Mouse (Mus musculus) right cerebral cortex, postnatal 25 days (tissue): Measurements from ENCODE around the gene Mapk12.

ENCODE experiments used
- DNase-seq: peaks from one replicate; pipeline ENCODE4 v3.0.0; 2022

The Mapk12 gene

GRCm38 (mm10) chr15:89170102-89170501 lies 29.6 kb upstream of the Mapk12 start:
- DNase-seq: no peak

GRCm38 (mm10) chr15:89169431-89169830 lies 28.9 kb upstream of the Mapk12 start:
- peak; percentile 73 for DNase-seq

GRCm38 (mm10) chr15:89168922-89169321 lies 28.4 kb upstream of the Mapk12 start:
- DNase-seq: no peak

- DNase-seq: no peak
Observed at GRCm38 (mm10) chr15:89165478-89165877, 25.0 kb upstream of the Mapk12 start.

GRCm38 (mm10) chr15:89161397-89161796 lies 20.9 kb upstream of the Mapk12 start:
- DNase-seq: no peak

- DNase-seq: no peak
Observed at GRCm38 (mm10) chr15:89158516-89158915, 18.0 kb upstream of the Mapk12 start.

GRCm38 (mm10) chr15:89157954-89158353 lies 17.5 kb upstream of the Mapk12 start:
- DNase-seq: no peak

- DNase-seq: no peak
Observed at GRCm38 (mm10) chr15:89152312-89152711, 11.8 kb upstream of the Mapk12 start.

GRCm38 (mm10) chr15:89150041-89150390 lies 9.5 kb upstream of the Mapk12 start:
- DNase-seq: no peak

GRCm38 (mm10) chr15:89149271-89150040 lies 9.0 kb upstream of the Mapk12 start, which contains the start of gene Mapk11:
Gene Mapk11, minus strand, starts transcription at chr15:89149628.
- peak; percentile 55 for DNase-seq

- no peak for DNase-seq
Observed at GRCm38 (mm10) chr15:89148496-89149270, 8.2 kb upstream of the Mapk12 start.

GRCm38 (mm10) chr15:89147895-89148294 lies 7.4 kb upstream of the Mapk12 start:
- no peak for DNase-seq

GRCm38 (mm10) chr15:89147456-89147855 lies 7.0 kb upstream of the Mapk12 start:
- no peak for DNase-seq

- DNase-seq: peak; percentile 64
Observed at GRCm38 (mm10) chr15:89147024-89147423, 6.5 kb upstream of the Mapk12 start.

GRCm38 (mm10) chr15:89146537-89146936 lies 6.0 kb upstream of the Mapk12 start:
- DNase-seq: peak; percentile 78

GRCm38 (mm10) chr15:89145813-89146350 lies 5.4 kb upstream of the Mapk12 start:
- DNase-seq: no peak

GRCm38 (mm10) chr15:89144965-89145364 lies 4.5 kb upstream of the Mapk12 start:
- no peak for DNase-seq

- no peak for DNase-seq
Observed at GRCm38 (mm10) chr15:89143134-89143533, 2.6 kb upstream of the Mapk12 start.

- DNase-seq: no peak
Observed at GRCm38 (mm10) chr15:89141905-89142304, 1.4 kb upstream of the Mapk12 start.

GRCm38 (mm10) chr15:89141443-89141842 lies 940 bp upstream of the Mapk12 start:
- DNase-seq: no peak

GRCm38 (mm10) chr15:89140048-89140658 lies 350 bp downstream of the Mapk12 start:
- peak; percentile 80 for DNase-seq

GRCm38 (mm10) chr15:89138531-89138930 lies 2.0 kb downstream of the Mapk12 start:
- no peak for DNase-seq

GRCm38 (mm10) chr15:89138046-89138405 lies 2.5 kb downstream of the Mapk12 start:
- DNase-seq: no peak
